Mouse (Mus musculus): Measurements from ENCODE around the gene Tufm.

GRCm38 (mm10) chr7:126536466-126536865, 49.3 kb downstream of the Tufm start:
- TF ChIP-seq CTCF (IDR thresholded peaks at IDR 0.05; ENCODE audit: borderline replicate concordance, extremely low read depth, insufficient read depth, insufficient read length) (no peak), POLR2A (IDR thresholded peaks at IDR 0.05; ENCODE audit: borderline replicate concordance, extremely low read depth, insufficient read depth, insufficient read length, poor library complexity, severe bottlenecking) (no peak)

Measured in brain, embryonic 14.5 days (tissue).